Mouse (Mus musculus) heart, embryonic 16.5 days (tissue): ENCODE results near the gene Iqgap2. TPM values are rescaled to one million over a fixed set of nuclear protein-coding genes. Genes with fewer than 3 reads are reported as not detected.

Experiments used
- ATAC-seq: fragments of 200-750 bp; cut with Nextera tagmentation; replicated peaks from 2 replicates; pipeline ENCODE4 v1.8.0; 2017; ENCODE audit warnings: moderate number of reproducible peaks; ENCODE audit not compliant: insufficient read depth, low FRiP score; ENCODE audit errors: extremely low read depth
- H3K27ac ChIP-seq: fragments of 300-500 bp; sonication (generic); 2 replicates; pipeline ENCODE4 v1.5.1; 2014; ENCODE audit warnings: mild to moderate bottlenecking, low read length, control low read depth, moderate library complexity
- H3K27me3 ChIP-seq: fragments of 300-500 bp; sonication (generic); 2 replicates; pipeline ENCODE4 v1.6.1; 2014; ENCODE audit warnings: low read length, mixed read lengths; ENCODE audit not compliant: control insufficient read depth, insufficient read depth
- H3K36me3 ChIP-seq: fragments of 300-500 bp; sonication (generic); 2 replicates; pipeline ENCODE4 v1.6.1; 2014; ENCODE audit not compliant: control insufficient read depth, insufficient read depth
- H3K4me1 ChIP-seq: fragments of 300-500 bp; sonication (generic); 2 replicates; pipeline ENCODE4 v1.6.1; 2014; ENCODE audit warnings: low read length, mixed read lengths; ENCODE audit not compliant: control insufficient read depth, insufficient read depth
- H3K4me2 ChIP-seq: fragments of 300-500 bp; sonication (generic); 2 replicates; pipeline ENCODE4 v1.6.1; 2014; ENCODE audit warnings: low read depth, mild to moderate bottlenecking, control low read depth, low read length
- H3K4me3 ChIP-seq: fragments of 300-500 bp; sonication (generic); 2 replicates; pipeline ENCODE4 v1.5.1; 2014; ENCODE audit warnings: mild to moderate bottlenecking, control low read depth, low read length
- H3K9ac ChIP-seq: fragments of 300-500 bp; sonication (generic); 2 replicates; pipeline ENCODE4 v1.6.1; 2014; ENCODE audit warnings: low read length, control low read depth
- H3K9me3 ChIP-seq: fragments of 300-500 bp; sonication (generic); replicated peaks from 2 replicates; pipeline ENCODE4 v1.6.1; 2016; ENCODE audit warnings: low read length; ENCODE audit not compliant: control insufficient read depth
- WGBS: fragments of 180-500 bp; shearing (Covaris S2); extraction: QIAGEN DNeasy Blood & Tissue Kit; methylation state at CpG from one replicate; pipeline ENCODE4 v1.1.7; 2014; 5-methylcytosine and 5-hydroxymethylcytosine counted together
- polyA plus RNA-seq: library from polyadenylated mRNA; unstranded; fragments of >200 nt; fragmentation: Nextera tagmentation; extraction: Ambion mirVana; gene quantifications from 2 replicates; pipeline ENCODE4 v1.2.1, GENCODE M21; 2015

Gene Iqgap2
- polyA plus RNA-seq, 1 experiment from 2014 or later: 4.6 TPM

- no peaks in the 10 kb centered on the region for H3K4me1 ChIP-seq
- ATAC-seq: no peak
- no peak overlapping the region for H3K4me2 ChIP-seq
- WGBS: 79% methylated on average over 8 of the region's 8 CpGs
- no peak overlapping the region for H3K27ac ChIP-seq
- no peak overlapping the region for H3K9ac ChIP-seq
- H3K27me3 ChIP-seq: no peaks in the 10 kb centered on the region
- H3K36me3 ChIP-seq: no peaks in the 10 kb centered on the region
- H3K9me3 ChIP-seq: no peaks in the 10 kb centered on the region
- H3K4me3 ChIP-seq: no peak overlapping the region
Measured at GRCm38 (mm10) chr13:95868896-95869540, 22.7 kb downstream of the Iqgap2 start.

- H3K9ac ChIP-seq: no peak overlapping the region
- ATAC-seq: no peak
- H3K4me1 ChIP-seq: no peaks in the 10 kb centered on the region
- H3K27me3 ChIP-seq: no peaks in the 10 kb centered on the region
- no peaks in the 10 kb centered on the region for H3K36me3 ChIP-seq
- no peak overlapping the region for H3K4me2 ChIP-seq
- H3K4me3 ChIP-seq: no peak overlapping the region
- no peaks in the 10 kb centered on the region for H3K9me3 ChIP-seq
- 78% methylated on average over 8 of the region's 8 CpGs for WGBS
- no peak overlapping the region for H3K27ac ChIP-seq
Measured at GRCm38 (mm10) chr13:95862201-95862600, 29.5 kb downstream of the Iqgap2 start.

- H3K9ac ChIP-seq: no peak overlapping the region
- H3K4me3 ChIP-seq: no peak overlapping the region
- H3K36me3 ChIP-seq: no peaks in the 10 kb centered on the region
- no peaks in the 10 kb centered on the region for H3K9me3 ChIP-seq
- H3K27ac ChIP-seq: no peak overlapping the region
- 69% methylated on average over 4 of the region's 4 CpGs for WGBS
- H3K27me3 ChIP-seq: no peaks in the 10 kb centered on the region
- no peak for ATAC-seq
- H3K4me2 ChIP-seq: no peak overlapping the region
- no peaks in the 10 kb centered on the region for H3K4me1 ChIP-seq
Measured at GRCm38 (mm10) chr13:95859271-95859670, 32.5 kb downstream of the Iqgap2 start.

- H3K4me1 ChIP-seq: no peaks in the 10 kb centered on the region
- H3K4me2 ChIP-seq: no peak overlapping the region
- no peak for ATAC-seq
- no peaks in the 10 kb centered on the region for H3K9me3 ChIP-seq
- no peak overlapping the region for H3K9ac ChIP-seq
- no peaks in the 10 kb centered on the region for H3K36me3 ChIP-seq
- no peak overlapping the region for H3K27ac ChIP-seq
- WGBS: 79% methylated on average over 9 of the region's 9 CpGs
- no peak overlapping the region for H3K4me3 ChIP-seq
- no peaks in the 10 kb centered on the region for H3K27me3 ChIP-seq
Measured at GRCm38 (mm10) chr13:95858866-95859265, 32.9 kb downstream of the Iqgap2 start.

GRCm38 (mm10) chr13:95855537-95855936 is 36.2 kb downstream of the Iqgap2 start:
- H3K4me2 ChIP-seq: no peak overlapping the region
- 81% methylated on average over 4 of the region's 4 CpGs for WGBS
- no peak for ATAC-seq

GRCm38 (mm10) chr13:95851611-95852010 is 40.1 kb downstream of the Iqgap2 start:
- no peaks in the 10 kb centered on the region for H3K9me3 ChIP-seq
- no peaks in the 10 kb centered on the region for H3K4me1 ChIP-seq
- no peaks in the 10 kb centered on the region for H3K36me3 ChIP-seq
- no peak overlapping the region for H3K4me3 ChIP-seq
- no peak overlapping the region for H3K27ac ChIP-seq
- no peak for ATAC-seq
- H3K9ac ChIP-seq: no peak overlapping the region
- WGBS: 71% methylated on average over 4 of the region's 4 CpGs
- H3K27me3 ChIP-seq: no peaks in the 10 kb centered on the region
- H3K4me2 ChIP-seq: no peak overlapping the region

More at GRCm38 (mm10) chr13:95855537-95855936, 36.2 kb downstream of the Iqgap2 start:
- H3K4me3 ChIP-seq: no peak overlapping the region
- no peaks in the 10 kb centered on the region for H3K4me1 ChIP-seq
- H3K36me3 ChIP-seq: no peaks in the 10 kb centered on the region
- H3K9ac ChIP-seq: no peak overlapping the region
- no peak overlapping the region for H3K27ac ChIP-seq
- no peaks in the 10 kb centered on the region for H3K27me3 ChIP-seq
- no peaks in the 10 kb centered on the region for H3K9me3 ChIP-seq

- WGBS: 66% methylated on average over 5 of the region's 5 CpGs
- no peak overlapping the region for H3K4me3 ChIP-seq
- H3K9ac ChIP-seq: no peak overlapping the region
- H3K4me1 ChIP-seq: no peaks in the 10 kb centered on the region
- H3K27me3 ChIP-seq: no peaks in the 10 kb centered on the region
- H3K9me3 ChIP-seq: no peaks in the 10 kb centered on the region
- H3K36me3 ChIP-seq: no peaks in the 10 kb centered on the region
- H3K4me2 ChIP-seq: no peak overlapping the region
- no peak overlapping the region for H3K27ac ChIP-seq
- no peak for ATAC-seq
Measured at GRCm38 (mm10) chr13:95850451-95850850, 41.3 kb downstream of the Iqgap2 start.

- Histone ChIP-seq H3K4me1 (no peaks in the 10 kb centered on the region), H3K4me2 (no peak overlapping the region), H3K9ac (no peak overlapping the region), H3K9me3 (no peaks in the 10 kb centered on the region), H3K27me3 (no peaks in the 10 kb centered on the region), H3K4me3 (no peak overlapping the region), H3K27ac (no peak overlapping the region), H3K36me3 (no peaks in the 10 kb centered on the region)
- 53% methylated on average over 7 of the region's 7 CpGs for WGBS
- no peak for ATAC-seq
Measured at GRCm38 (mm10) chr13:95849501-95850007, 42.2 kb downstream of the Iqgap2 start.

- no peak for ATAC-seq
- Histone ChIP-seq H3K4me2 (no peak overlapping the region), H3K36me3 (no peaks in the 10 kb centered on the region), H3K9me3 (no peaks in the 10 kb centered on the region), H3K4me3 (no peak overlapping the region), H3K4me1 (peaks cover 6% of the 10 kb centered on the region), H3K9ac (no peak overlapping the region), H3K27ac (no peak overlapping the region), H3K27me3 (no peaks in the 10 kb centered on the region)
- 71% methylated on average over 5 of the region's 5 CpGs for WGBS
Measured at GRCm38 (mm10) chr13:95846364-95846763, 45.4 kb downstream of the Iqgap2 start.
